Mouse (Mus musculus) embryo, embryonic 11.5 days (tissue): Measurements from ENCODE around the gene Aqp7.

Source experiments
- DNase-seq: peaks from one replicate; pipeline ENCODE4 v3.0.0-alpha.2; 2012; ENCODE audit warnings: low read depth, low spot score

Gene Aqp7

DNA sequence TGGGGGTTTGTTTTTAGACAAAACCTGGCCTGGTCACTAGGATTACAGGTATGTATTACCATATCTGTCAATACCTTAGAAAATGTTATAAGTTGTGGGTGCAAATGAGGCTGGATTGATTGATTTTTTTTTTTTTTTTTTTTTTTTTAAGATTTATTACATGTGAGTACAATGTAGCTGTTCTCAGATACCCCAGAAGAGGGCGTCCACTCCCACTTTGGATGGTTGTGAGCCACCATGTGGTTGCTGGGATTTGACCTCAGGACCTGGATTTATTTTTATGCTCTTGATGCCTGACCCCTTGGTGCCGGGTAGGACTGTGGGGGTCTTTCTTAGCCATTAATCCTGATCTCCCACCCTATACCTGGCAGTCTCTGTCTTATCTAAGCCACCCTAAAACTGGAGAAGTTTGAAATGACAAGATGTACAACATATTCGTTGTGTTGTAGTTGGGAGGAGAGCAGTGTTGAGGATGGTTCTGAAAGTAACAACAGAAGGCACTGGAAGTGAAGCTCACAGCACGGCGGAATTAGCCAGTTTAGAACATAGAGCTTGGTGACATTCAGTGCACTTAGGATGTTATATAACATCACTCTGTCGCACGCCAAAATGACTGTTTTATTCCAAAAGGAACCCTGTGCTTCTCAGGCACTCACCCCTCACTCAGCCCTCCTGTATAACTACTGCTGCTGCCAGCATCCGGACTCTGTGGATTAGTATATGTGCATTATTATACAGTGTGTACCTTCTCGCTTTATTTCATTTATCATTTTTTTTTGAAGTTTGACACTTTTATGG is 46.9 kb downstream of the Aqp7 start:
- no peak for DNase-seq

DNA sequence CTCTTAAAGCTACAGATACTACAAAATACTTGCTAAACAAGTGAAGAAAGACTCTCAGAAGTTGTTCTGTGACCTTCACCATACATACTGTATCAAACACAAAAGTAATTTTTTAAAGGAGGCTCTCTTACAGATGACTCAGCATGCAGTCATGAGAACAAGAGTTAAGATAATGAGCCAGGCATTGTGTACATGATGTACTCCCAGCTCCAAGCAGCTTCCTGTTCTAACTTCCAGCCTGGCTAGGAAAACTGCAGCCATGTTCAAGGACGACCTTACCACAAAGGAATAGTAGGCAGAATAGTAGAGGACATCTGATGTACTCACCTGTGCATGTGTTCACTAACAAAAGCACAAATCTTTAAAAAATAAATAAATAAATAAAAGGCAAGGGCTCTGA is 47.7 kb downstream of the Aqp7 start:
- no peak for DNase-seq

DNA sequence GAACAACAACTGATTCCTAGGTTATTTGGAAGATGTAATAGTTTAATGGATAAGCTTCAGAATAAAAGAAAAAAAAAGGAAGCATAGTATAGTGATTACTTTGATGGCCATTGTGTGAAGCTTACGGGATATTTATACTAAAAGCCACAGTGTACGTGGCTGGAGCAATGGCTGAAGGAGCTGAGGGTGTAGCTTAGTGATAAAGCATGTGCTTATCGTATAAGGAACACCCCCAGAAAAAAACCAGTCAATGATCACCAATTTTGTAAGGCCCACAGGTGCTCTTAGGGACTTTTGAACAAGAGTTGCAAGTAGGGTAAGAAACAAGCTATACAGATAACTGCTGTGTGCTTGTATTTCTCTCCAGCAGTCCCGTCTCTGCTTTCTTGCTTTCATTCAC is 50.0 kb downstream of the Aqp7 start:
- DNase-seq, result no peak

DNA sequence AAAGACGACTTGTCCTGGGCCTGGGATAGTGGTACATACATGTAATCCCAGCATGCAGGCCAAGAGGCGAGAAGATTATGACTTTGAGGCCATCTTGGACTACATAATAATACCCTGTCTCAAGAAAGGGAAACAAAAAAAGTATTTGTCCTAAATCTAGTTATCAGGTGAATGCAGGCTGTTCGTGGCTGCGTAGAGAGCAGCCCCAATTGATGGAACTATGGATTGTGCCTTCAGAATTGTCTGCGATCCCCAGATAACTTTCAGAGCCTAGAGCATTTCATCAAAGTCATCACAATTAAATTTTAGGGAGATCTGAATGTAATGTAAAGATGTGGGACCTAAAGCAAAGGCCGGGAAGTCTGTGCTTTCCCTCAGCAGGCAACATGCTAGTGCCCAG is 51.6 kb downstream of the Aqp7 start:
- DNase-seq, result no peak

DNA sequence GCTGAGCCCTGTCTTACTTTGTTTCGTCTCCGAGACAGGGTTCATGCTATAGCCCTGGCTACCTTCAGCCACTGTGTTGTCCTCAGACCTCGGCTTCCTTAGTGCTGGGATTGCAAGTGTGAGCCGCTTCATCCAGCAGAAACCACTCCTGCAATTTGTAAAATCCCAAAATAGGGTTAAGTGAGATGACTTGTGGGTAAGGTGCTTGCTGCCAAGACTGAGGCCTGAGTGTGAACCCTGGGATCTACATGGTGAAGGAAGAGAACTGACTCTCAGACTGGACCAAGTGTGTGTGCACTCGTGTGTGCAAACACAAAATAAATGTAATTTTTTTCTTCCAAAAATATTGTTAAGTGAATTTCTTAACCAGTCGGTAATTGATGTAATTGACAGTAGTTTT is 58.3 kb downstream of the Aqp7 start:
- no peak for DNase-seq

DNA sequence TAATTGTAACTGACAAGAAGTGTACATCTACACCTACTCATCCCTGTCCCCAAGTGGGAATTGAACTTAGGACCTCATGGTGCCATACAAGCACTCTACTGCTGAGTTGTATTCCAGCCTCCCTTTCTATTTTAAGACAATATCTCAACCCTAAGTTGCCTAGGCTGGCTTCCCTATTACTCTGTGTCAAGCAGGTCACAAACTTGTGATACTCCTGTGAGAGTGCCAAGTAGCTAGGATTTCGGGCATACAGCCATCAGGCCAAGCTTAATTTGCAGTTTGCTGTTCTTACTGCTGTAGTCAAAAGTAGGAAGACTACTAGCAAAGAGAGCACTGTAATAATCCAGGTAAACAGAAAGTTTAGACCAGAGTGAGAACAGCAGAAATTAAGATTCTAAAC is 64.3 kb downstream of the Aqp7 start:
- DNase-seq, result no peak
